Mouse (Mus musculus): ENCODE data around the gene Selenoh. TPM values are rescaled to one million over a fixed set of nuclear protein-coding genes. Genes with fewer than 3 reads are reported as not detected.
A peak's percentile ranks its signal among the peaks of the same experiment; 100 is the strongest.

The Selenoh gene
- polyA plus RNA-seq, 3 experiments from 2014 or later = 113 to 247 (median 134) TPM

GRCm38 (mm10) chr2:84669828-84670568, 572 bp downstream of the Selenoh start:
- ATAC-seq = peak; percentile 5

- ATAC-seq = no peak
Observed at GRCm38 (mm10) chr2:84666081-84666480, 4.5 kb downstream of the Selenoh start.

DNA sequence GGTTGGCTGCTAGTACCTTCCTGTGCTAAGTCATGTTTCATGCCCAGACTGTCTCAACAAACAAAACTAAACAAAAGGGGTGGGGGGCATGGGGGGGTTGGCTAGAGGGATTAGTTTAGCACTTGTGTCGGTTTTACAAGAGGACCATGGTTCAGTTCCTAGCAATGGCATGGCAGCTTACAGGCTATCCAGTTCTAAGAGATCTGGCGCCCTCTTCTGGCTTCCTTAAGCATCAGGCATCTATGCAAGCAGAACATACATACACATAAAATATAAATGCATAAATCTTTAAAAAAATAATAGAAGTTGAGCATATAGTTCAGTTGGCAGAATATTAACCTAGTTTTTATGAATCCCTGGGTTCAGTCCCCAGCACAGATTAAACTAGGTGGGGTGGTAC, 7.7 kb downstream of the Selenoh start:
- ATAC-seq = no peak

DNA sequence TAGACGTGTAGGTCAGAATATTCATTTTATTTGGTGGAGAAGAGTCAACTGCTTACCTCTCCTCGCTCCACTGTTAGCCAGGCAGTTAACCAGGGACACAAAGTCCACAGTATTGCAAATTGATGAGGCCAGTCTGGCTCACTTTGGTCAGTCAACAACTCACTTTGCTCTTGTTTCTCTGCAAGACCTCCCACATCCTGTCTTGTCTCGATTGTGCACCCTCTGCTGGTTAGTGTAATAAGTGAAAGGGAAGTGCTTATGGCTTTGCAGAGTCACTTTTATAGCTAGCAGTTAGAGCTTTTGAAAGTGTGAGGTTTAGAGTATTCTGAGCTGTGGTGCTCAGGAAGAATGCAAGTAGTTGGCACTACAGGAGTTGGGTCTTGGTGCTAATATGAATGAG, 10.3 kb downstream of the Selenoh start:
- ATAC-seq = peak; percentile 96

DNA sequence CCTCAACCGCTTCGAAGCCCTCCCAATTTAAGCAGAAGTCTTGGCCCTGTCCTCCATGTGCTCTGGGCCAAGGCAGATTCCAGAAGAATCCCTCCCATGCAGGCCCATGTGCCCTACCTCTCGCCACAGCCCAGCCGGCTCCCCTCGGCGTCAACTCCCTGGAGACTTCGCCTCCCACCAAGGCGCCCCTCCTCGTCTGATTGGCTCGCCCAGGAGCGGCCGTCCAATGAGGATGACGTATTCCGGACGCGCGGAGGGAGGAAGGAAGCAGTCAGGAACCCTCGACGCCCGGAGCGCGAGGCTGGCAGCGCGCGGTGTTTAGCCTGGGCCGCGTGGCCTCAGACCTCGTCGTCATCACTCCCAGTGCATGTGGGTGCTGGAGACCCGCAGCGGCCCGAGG, 11.8 kb downstream of the Selenoh start, which contains the start of gene Btbd18:
Gene Btbd18 (plus strand): TSS at position 274 of the 400 bp plus-strand sequence.
- ATAC-seq = no peak

- ATAC-seq = no peak
Observed at GRCm38 (mm10) chr2:84655864-84656263, 14.7 kb downstream of the Selenoh start.

- no peak for ATAC-seq
Observed at GRCm38 (mm10) chr2:84653354-84653753, 17.2 kb downstream of the Selenoh start.

DNA sequence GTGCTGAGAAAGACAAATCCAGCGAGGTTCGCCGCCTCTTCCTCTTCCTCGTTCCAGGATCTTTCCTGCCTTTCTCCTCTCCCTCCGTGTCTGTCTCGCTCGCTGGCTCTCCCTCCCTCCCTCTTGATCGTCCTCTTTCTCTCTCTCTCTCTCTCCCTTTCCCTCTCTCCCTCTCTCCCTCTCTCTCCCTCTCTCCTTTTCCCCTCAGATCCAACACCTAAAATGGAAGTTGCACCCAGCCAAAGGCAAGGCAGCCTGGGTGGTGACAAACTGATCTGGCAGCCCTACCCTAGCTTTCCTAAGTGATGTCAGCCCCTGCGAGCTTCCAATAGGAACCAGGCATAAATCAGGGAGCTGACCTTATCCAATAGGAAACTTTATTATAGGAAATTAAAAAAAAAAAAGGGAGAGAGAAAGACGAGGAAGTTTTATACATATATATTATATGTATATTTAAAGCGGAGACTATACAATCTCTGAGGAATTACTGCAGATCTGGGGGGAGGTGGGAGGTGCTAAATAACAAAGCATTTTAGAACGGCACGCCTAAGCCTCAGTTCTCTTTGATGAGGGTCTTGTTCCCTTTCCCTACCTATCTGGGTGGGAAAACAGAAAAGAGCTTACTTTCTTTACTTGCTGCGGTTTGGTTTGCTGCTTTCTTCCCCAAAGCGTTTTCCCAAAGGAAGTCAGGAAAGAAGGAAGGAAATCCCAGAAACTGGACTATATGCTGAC, 19.9 kb downstream of the Selenoh start, which contains the start of gene Ctnnd1:
Gene Ctnnd1 (minus strand): TSS at position 302 of the 732 bp plus-strand sequence.
- peak; percentile 59 for ATAC-seq

DNA sequence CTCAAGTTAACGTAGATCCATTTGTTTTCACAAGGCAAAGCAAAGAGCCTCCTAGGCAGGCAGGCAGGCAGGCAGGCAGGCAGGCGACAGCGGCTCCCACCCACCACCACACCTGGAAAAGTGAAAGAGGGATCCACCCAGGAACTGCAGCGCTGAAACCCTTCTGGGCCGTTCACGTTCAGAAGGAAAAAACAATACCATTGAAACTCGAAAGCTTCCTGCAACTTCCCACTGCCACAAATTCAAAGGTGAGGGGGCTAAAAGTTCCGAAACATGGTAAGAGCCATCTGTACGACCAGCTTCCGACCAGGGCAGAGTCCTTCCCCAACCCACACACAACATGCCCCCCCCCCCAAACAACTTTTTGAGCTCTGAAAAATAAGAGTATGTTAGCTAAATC, 20.9 kb downstream of the Selenoh start:
- ATAC-seq = no peak

DNA sequence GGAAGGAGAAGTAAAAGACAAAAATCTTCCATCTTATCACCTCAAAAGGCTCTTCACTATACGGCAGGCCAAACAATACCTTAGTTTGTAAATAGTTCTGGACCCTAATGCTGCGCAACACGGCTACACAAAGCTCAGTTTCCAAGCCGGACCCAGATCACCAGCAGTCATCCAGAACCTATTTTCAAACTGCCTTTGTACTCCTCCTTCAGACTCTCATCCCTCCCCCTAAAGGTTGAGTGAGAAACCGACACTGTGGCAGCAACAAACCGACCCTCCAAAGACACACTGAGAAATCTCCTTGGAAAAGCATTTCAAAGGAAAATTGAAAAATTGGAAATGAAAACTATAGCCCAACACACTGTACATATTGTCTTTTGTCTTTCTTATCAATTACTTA, 22.2 kb downstream of the Selenoh start:
- no peak for ATAC-seq

DNA sequence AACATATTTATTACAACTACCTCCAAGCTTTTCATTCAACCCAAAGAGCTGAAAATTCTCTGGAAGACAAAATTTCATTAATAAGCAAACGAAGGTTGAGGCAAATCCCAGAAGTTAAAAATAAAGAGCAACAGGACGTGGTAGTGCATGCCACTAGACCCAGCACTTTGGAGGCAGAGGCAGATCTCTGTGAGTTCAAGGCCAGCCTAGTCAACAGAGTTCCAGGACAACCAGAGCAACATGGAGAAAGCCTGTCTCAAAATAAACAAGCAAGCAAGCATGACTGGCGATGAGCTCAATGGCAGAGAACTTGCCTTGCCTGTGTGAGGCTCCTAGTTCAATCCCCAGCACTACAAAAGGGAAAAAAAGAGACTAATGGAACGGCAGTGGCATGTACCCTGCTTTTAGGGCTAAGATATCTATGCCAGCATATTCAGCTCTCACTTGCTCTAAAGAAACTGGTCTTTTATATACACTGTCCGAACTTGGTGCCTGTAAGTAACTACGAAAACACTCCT, 23.5 kb downstream of the Selenoh start:
- no peak for ATAC-seq

- ATAC-seq = no peak
Observed at GRCm38 (mm10) chr2:84646138-84646537, 24.4 kb downstream of the Selenoh start.

GRCm38 (mm10) chr2:84640833-84641232, 29.7 kb downstream of the Selenoh start:
- ATAC-seq = no peak

GRCm38 (mm10) chr2:84638428-84639220, 31.9 kb downstream of the Selenoh start:
- no peak for ATAC-seq

GRCm38 (mm10) chr2:84637452-84638165, 33.0 kb downstream of the Selenoh start:
- ATAC-seq = no peak

DNA sequence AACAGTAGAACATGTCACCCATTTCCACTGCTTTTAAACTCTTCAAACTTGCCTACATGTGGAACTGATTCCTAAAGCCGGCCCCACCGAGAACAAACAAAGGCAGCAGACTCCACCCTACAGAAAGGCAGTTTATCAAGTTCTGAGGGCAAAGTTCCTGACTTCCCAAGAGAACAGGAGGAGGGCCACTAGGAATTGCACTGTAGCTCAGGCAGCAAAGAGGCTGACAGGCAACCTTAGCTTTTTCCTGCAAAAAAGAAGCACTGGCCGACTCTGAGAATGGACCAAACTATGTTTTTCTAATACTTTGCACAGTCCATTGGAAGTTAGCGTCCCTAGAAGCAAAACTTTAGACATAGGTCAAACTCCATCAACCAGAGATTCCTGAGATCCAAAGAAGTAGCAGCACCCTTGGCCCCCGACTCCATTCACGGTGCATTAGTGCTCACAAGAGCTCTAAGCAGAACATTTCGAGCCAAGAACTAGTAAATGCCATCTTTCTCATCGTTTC, 34.3 kb downstream of the Selenoh start:
- ATAC-seq = no peak

- no peak for ATAC-seq
Observed at GRCm38 (mm10) chr2:84635611-84636010, 35.0 kb downstream of the Selenoh start.

GRCm38 (mm10) chr2:84634934-84635482, 35.6 kb downstream of the Selenoh start:
- ATAC-seq = no peak

DNA sequence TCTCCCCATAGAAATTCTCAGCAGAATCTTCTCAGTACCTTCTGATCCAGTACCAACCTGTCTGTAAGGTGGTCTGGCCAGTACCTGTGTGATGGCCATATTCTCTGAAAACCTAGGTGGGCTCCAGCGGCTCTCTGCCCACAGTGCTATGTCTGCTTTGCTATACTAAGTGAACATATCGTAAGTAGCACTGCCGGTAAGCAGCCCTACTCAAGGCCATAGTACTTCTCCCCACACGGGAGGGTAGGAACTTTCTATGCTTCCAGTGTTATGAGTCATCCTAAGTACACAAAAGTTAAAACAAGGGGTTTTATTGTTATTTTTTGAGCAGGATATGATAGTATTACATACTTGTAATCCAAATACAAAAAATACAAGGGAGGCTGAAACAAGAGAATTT, 36.6 kb downstream of the Selenoh start:
- ATAC-seq = no peak

- ATAC-seq = no peak
Observed at GRCm38 (mm10) chr2:84632999-84633398, 37.6 kb downstream of the Selenoh start.

DNA sequence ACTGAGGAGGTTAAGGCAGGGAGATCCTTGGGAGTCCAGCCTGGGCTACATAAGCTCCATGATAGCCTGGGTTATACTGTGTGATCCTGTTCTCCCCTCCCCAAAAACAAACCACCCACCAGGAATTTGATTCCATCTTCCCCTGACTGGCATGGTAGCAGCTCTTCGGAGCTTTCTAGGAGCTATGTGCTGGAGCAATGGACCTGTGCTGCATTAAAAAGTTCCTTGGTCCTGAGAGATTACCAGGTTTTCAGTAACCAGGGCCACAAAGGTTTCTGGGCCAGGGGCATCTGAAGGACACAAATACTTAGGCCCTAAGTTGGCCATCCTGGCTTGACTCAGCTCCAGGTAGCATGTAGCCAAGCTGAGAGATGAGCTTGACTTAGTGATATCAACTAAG, 38.6 kb downstream of the Selenoh start:
- no peak for ATAC-seq

DNA sequence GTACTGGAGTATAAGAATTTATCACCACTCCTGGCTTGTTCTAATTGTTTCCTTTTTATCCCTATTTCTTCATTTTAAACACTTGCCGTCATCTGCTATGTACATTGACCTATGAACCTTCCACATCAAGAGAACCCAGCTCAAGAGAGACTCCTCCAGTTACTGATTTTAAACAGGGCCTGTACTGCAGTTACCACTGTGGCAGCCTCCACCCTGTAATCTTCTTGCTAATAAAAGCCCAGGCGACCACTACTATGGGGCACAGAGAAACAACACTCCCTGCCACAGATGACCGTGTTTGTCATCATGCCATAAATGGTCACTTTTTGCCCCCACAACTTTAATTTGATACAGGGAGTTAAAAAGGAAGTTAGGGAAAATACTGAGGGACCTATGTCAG, 43.5 kb downstream of the Selenoh start:
- ATAC-seq = no peak

All from inflammation-experienced regulatory T-cells, adult 6 months (primary cell).